Mouse (Mus musculus): ENCODE measurements around the gene Ppm1h. TPM values are rescaled to one million over a fixed set of nuclear protein-coding genes. Genes with fewer than 3 reads are reported as not detected.

Ppm1h gene
- polyA plus RNA-seq, 1 experiment from 2014 or later, result 13.7 TPM

DNA sequence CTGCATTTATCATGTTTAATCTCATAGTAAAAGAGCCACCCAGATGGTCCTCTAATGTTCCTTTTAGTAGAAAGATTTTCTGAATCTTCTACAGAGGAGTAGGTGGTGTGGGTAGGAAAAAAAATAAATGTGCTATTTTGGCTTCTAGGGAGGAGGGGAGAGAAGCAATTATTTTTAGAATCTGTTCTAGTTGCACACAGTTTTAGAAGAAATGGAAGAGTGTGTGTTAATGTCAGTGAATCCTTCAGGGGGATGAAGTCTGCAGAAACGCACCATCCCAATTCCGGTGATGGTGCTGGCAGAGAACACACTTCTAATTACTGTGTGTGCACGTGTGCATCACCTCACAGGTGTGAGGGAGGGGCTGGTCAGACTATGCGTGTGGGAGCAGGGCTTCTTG lies 129.6 kb downstream of the Ppm1h start:
- 73% methylated on average over 4 of the region's 4 CpGs for WGBS
- Histone ChIP-seq H3K27me3 (replicated peaks) (no peaks in the 10 kb centered on the region), H3K36me3 (no peaks in the 10 kb centered on the region), H3K9me3 (no peaks in the 10 kb centered on the region), H3K4me2 (replicated peaks) (no peak overlapping the region), H3K27ac (no peak overlapping the region), H3K9ac (no peak overlapping the region), H3K4me3 (replicated peaks) (no peak overlapping the region), H3K4me1 (replicated peaks) (0 out of 2 replicates have a peak, but pooled peaks cover 4% of the 10 kb centered on the region)
- no peak for ATAC-seq

DNA sequence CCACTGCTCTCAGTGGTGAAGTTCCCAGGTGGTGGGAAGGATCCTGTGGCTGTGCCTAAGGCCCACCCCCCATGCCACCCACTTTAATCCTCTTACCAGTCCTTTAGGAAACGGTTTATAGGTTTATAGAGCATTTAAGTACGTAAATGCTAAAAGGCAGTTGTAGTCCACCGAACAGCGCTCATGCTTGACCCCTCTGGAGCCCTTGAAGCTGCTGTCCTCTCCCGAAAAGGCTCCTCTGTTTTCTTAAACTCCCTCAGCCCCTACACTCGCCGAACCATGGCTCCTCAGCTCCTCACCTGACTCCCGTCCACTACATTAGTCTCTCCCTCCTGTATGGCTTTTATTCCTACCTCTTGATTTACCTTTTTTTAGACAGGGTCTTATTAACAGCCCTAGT lies 131.3 kb downstream of the Ppm1h start:
- Histone ChIP-seq H3K9ac (no peak overlapping the region), H3K4me1 (replicated peaks) (0 out of 2 replicates have a peak, but pooled peaks cover 4% of the 10 kb centered on the region), H3K4me2 (replicated peaks) (no peak overlapping the region), H3K4me3 (replicated peaks) (no peak overlapping the region), H3K36me3 (no peaks in the 10 kb centered on the region), H3K27ac (no peak overlapping the region), H3K27me3 (replicated peaks) (no peaks in the 10 kb centered on the region), H3K9me3 (no peaks in the 10 kb centered on the region)
- no peak for ATAC-seq
- WGBS, result 83% methylated on average over 8 of the region's 8 CpGs

DNA sequence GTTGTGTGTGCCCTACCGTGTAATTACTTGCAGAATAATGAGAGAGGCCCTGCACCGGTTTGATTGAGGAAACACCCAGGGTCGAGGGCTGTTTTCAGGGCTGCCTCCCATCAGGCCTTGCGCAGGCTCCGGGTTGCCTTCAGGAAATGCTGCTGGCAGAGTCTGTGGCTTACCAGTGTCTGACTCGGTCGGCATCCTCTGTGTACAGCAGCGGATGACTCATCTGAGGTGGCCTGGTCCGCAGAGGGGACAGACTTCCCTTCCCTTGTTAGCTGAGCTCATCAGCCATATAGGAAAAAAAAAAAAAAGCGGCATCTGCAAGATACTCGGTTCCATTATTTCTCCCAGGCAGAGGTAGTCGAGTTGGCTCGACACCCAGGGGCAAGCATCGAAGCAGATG lies 136.5 kb downstream of the Ppm1h start:
- no peak overlapping the region for H3K4me2 ChIP-seq (replicated peaks)
- no peaks in the 10 kb centered on the region for H3K36me3 ChIP-seq
- no peaks in the 10 kb centered on the region for H3K27me3 ChIP-seq (replicated peaks)
- WGBS, result 61% methylated on average over 14 of the region's 14 CpGs
- H3K4me3 ChIP-seq (replicated peaks), result no peak overlapping the region
- no peak overlapping the region for H3K27ac ChIP-seq
- no peak overlapping the region for H3K9ac ChIP-seq
- no peaks in the 10 kb centered on the region for H3K9me3 ChIP-seq
- no peaks in the 10 kb centered on the region for H3K4me1 ChIP-seq (replicated peaks)
- peak; percentile 56; the same call in 1 of the 2 replicates for ATAC-seq

DNA sequence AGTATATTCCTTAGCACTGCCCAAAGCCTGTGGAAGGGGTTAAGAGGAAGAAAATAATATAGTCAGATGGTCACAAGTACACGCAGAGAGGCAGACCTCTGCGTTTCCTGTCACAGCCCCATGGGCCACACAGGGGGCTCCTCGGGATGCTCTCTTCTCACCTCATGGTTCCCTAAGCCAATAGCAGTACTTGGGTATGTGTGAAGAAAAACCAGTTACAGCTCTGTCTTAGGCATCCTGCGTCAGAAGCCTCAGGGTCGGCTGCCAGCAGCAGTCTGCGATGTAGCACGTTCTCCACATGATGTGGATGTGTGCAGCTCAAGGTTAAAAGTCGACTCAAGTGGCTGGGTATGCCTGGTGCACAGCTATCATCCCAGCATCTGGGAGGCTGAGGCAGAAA lies 139.2 kb downstream of the Ppm1h start:
- Histone ChIP-seq H3K9ac (no peak overlapping the region), H3K27ac (no peak overlapping the region), H3K4me1 (replicated peaks) (no peaks in the 10 kb centered on the region), H3K27me3 (replicated peaks) (no peaks in the 10 kb centered on the region), H3K4me2 (replicated peaks) (no peak overlapping the region), H3K36me3 (no peaks in the 10 kb centered on the region), H3K4me3 (replicated peaks) (no peak overlapping the region), H3K9me3 (no peaks in the 10 kb centered on the region)
- 75% methylated on average over 8 of the region's 8 CpGs for WGBS
- ATAC-seq, result no peak

DNA sequence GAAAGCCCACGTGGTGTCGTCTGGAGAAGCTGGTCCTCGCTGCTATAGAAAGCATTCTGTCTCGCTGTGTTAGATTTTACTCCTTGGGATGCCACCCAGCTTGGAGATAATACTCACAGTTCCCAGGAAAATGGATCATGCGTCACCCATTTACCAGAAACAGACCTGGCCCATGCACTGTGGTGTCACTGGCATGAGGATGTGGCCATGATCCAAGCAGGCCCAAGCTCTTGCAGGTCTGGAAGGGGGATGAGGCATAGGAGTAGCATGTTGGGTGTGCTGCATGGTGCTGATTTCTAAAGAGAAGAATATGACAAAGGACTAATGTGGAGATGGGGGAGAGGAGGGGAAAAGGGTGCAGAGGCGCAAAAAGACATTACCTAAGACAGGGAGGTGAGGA lies 141.2 kb downstream of the Ppm1h start:
- Histone ChIP-seq H3K36me3 (no peaks in the 10 kb centered on the region), H3K4me3 (replicated peaks) (no peak overlapping the region), H3K4me1 (replicated peaks) (no peaks in the 10 kb centered on the region), H3K27me3 (replicated peaks) (no peaks in the 10 kb centered on the region), H3K9me3 (no peaks in the 10 kb centered on the region), H3K4me2 (replicated peaks) (no peak overlapping the region), H3K27ac (no peak overlapping the region), H3K9ac (no peak overlapping the region)
- ATAC-seq, result no peak
- 92% methylated on average over 6 of the region's 6 CpGs for WGBS

DNA sequence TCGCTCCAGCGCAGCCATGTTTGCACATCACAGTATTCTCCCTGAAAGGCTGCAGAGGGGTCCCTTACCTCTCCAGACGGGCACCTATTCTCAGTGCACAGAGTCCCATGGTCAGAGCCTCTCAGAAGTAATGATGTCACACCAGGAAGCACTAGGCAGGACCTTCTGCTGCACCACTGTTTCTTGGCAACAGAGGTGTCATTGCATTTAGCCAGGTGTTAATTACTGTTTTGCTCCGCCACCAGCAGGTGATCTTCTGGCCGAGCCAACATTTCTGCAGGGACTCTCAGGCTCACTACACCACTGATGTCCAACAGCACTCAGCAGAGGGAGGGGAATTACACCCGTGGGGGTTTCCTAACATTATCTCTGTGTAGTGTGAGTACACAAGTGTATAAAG lies 143.0 kb downstream of the Ppm1h start:
- Histone ChIP-seq H3K36me3 (no peaks in the 10 kb centered on the region), H3K9ac (no peak overlapping the region), H3K4me2 (replicated peaks) (no peak overlapping the region), H3K27ac (no peak overlapping the region), H3K27me3 (replicated peaks) (no peaks in the 10 kb centered on the region), H3K4me1 (replicated peaks) (no peaks in the 10 kb centered on the region), H3K4me3 (replicated peaks) (no peak overlapping the region), H3K9me3 (no peaks in the 10 kb centered on the region)
- WGBS, result 80% methylated on average over 6 of the region's 6 CpGs
- 0 out of 2 replicates have a peak, but pooled peaks have one; percentile 36 for ATAC-seq

DNA sequence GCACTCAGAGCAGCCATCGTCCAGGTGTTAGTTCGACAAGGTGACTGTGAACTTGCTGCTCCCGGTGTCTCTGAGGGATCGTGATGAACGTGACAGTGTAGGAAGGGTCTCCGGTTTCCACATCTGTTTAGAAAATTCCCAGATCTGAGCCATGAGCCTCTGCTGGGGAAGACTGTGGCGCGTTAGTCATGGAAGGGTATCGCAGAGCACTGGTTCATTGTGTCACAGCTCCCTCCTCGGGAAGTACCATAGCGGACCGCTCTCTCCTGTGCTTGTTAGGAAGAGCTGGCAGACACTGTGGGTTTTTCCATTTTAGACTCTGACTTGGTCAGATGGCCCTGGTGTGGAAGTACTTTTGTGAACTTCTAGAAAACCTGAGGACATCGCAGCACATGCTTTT lies 145.1 kb downstream of the Ppm1h start:
- Histone ChIP-seq H3K36me3 (no peaks in the 10 kb centered on the region), H3K4me3 (replicated peaks) (no peak overlapping the region), H3K4me2 (replicated peaks) (no peak overlapping the region), H3K4me1 (replicated peaks) (no peaks in the 10 kb centered on the region), H3K27me3 (replicated peaks) (no peaks in the 10 kb centered on the region), H3K27ac (no peak overlapping the region), H3K9ac (no peak overlapping the region), H3K9me3 (no peaks in the 10 kb centered on the region)
- no peak for ATAC-seq
- WGBS, result 74% methylated on average over 13 of the region's 13 CpGs

DNA sequence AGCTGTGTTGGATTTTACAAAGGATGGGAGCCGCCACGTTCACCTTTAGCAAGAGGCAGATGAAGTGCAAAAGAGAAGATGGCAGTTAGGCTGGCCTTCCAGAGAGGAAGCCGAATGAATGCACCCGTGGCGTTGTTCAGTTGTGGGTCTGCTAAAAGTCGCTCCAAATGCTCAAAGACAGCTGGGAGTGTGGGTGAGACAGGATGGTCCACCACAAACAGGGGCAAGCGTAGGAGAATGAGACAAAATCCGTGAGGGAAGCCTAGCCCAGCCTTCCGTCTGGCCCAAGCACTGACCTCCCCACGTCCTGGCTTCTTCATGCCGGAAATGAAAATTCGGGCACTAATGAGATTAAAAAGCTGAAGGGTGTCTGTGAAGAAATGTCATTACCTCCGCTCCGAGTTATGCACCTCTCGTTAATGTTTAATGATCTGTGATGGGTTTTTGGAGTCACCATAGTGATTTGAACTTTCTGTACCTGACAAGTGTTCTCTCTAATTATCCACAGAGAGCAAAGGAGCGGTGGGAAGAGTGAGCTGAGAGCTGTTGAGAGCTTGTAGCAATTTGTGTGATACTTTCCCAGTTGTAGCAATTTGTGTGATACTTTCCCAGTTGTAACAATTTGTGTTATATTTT lies 148.3 kb downstream of the Ppm1h start:
- Histone ChIP-seq H3K4me3 (replicated peaks) (no peak overlapping the region), H3K27me3 (replicated peaks) (no peaks in the 10 kb centered on the region), H3K4me2 (replicated peaks) (no peak overlapping the region), H3K9ac (no peak overlapping the region), H3K36me3 (no peaks in the 10 kb centered on the region), H3K27ac (no peak overlapping the region), H3K4me1 (replicated peaks) (no peaks in the 10 kb centered on the region), H3K9me3 (no peaks in the 10 kb centered on the region)
- ATAC-seq, result no peak
- WGBS, result 84% methylated on average over 16 of the region's 16 CpGs

DNA sequence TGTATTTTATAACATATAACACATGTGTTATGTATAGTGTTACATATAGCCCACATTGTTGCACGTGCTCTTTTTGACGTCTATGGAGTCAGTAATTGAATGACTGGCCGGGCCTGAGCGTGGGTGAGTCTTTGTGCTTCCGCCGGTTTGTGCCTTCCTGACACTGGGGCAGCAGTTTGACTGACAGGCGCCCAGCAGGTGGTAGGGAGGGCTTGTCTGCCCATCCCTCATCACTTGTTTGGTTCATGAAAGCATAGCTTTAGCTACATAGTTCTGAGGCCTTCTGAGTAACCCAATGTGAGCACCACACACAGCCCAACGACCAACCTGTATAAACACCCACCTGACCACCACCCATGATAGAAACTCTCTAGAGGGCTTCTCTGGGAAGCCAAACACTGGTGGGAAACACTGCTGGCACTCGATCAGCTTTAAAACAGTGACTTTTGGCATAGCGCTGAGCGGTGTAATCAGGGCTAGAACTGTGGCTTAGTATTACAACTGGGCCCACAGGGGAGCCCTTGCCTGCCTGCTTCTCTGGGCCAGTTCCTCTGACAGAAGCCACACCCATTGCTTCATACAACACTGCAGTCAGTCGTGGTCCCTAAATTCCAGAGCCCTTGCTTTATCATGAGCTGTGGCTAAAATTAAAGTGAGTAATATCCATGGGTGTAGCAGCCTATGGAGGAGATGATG lies 149.3 kb downstream of the Ppm1h start:
- Histone ChIP-seq H3K27ac (no peak overlapping the region), H3K9ac (no peak overlapping the region), H3K27me3 (replicated peaks) (no peaks in the 10 kb centered on the region), H3K36me3 (no peaks in the 10 kb centered on the region), H3K4me3 (replicated peaks) (no peak overlapping the region), H3K4me1 (replicated peaks) (no peaks in the 10 kb centered on the region), H3K9me3 (no peaks in the 10 kb centered on the region), H3K4me2 (replicated peaks) (no peak overlapping the region)
- ATAC-seq, result no peak
- 82% methylated on average over 12 of the region's 12 CpGs for WGBS

DNA sequence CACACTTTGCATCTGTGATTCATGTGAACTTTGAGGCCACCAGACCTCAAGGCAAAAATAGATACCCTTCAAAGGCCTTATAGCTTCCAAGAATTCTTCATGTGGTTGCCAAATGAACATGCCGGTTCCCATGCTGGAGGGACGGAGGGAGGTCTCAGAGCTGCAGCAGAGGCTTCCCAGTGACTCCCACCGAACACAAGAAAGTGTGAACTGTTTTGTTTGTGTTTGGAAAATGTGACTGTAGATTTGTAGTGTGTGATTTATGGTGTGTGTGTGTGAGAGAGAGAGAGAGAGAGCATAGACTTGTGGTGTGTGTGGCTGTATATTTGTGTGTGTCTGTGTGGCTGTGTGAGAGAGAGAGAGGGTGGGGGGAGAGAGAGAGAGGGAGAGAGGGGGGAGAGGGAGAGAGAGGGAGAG lies 151.2 kb downstream of the Ppm1h start:
- WGBS, result 46% methylated on average over 3 of the region's 3 CpGs
- ATAC-seq, result 0 out of 2 replicates have a peak, but pooled peaks have one; percentile 31

DNA sequence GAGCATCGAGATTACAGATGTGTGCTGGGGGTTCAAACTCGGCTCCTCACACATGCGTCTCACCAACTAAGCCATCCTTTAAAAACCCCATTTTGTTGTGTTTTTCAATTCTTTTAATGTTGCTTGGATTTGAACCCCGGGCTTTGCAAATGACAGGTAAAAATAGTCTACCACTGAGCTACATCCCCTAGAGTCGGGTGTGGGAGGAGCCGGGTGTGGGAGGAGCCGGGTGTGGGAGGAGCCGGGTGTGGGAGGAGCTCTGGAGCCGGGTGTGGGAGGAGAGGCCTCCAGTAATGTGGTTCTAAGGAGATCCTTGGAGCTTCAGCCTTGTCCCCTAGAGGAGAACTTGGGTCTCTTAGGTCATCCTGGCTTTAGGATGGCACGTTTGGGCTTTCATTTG lies 152.1 kb downstream of the Ppm1h start:
- Histone ChIP-seq H3K9me3 (no peaks in the 10 kb centered on the region), H3K9ac (no peak overlapping the region), H3K27ac (no peak overlapping the region), H3K27me3 (replicated peaks) (no peaks in the 10 kb centered on the region), H3K4me2 (replicated peaks) (no peak overlapping the region), H3K4me1 (replicated peaks) (no peaks in the 10 kb centered on the region), H3K36me3 (no peaks in the 10 kb centered on the region), H3K4me3 (replicated peaks) (no peak overlapping the region)
- WGBS, result 93% methylated on average over 10 of the region's 10 CpGs
- ATAC-seq, result no peak

More for the DNA sequence above, 151.2 kb downstream of the Ppm1h start:
- no peak overlapping the region for H3K4me2 ChIP-seq (replicated peaks)
- no peak overlapping the region for H3K9ac ChIP-seq
- H3K4me3 ChIP-seq (replicated peaks), result no peak overlapping the region
- H3K4me1 ChIP-seq (replicated peaks), result no peaks in the 10 kb centered on the region
- H3K9me3 ChIP-seq, result no peaks in the 10 kb centered on the region
- H3K27ac ChIP-seq, result no peak overlapping the region
- no peaks in the 10 kb centered on the region for H3K36me3 ChIP-seq
- H3K27me3 ChIP-seq (replicated peaks), result no peaks in the 10 kb centered on the region

DNA sequence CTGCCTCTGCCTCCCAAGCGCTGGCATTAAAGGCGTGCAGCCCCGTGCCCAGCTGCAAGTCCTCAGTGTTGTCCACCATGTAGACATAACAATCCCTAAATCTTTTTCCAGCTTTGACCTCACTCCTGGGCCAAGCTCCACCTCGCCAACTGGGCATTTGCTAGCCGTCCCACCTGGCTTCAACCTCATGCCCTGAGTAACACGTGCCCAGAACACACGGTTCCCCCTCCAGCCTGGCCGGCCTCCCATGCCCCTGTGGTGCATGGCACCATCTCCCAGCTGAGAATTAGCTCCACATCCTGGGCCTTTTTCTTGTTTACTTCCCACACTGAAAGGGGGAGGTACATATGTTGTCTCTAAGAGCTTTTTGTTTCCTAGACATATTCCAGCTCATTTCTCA lies 163.5 kb downstream of the Ppm1h start:
- Histone ChIP-seq H3K9ac (no peak overlapping the region), H3K4me1 (replicated peaks) (0 out of 2 replicates have a peak, but pooled peaks cover 2% of the 10 kb centered on the region), H3K27ac (no peak overlapping the region), H3K36me3 (no peaks in the 10 kb centered on the region), H3K9me3 (no peaks in the 10 kb centered on the region), H3K4me3 (replicated peaks) (no peak overlapping the region), H3K4me2 (replicated peaks) (no peak overlapping the region), H3K27me3 (replicated peaks) (no peaks in the 10 kb centered on the region)
- no peak for ATAC-seq
- WGBS, result 91% methylated on average over 8 of the region's 8 CpGs

DNA sequence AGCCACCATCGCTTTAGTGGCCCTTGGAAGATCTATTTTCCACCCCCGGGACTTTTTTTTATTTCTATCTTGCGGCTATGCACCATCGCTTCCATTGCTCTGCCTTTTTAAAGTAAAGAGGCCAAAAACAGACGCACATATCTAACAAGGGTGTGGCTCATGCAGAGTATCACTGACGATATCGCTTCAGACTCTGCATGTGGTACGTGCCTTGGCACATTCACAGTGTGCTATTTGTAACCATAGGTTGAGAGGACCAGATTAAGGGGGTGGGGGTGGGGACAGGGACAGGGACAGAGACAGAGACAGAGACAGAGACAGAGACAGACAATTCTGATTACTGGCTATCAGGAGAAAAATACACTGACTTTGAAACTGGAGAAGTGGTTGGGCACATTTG lies 164.4 kb downstream of the Ppm1h start:
- WGBS, result 91% methylated on average over 8 of the region's 8 CpGs

More for the DNA sequence above, 164.4 kb downstream of the Ppm1h start:
- Histone ChIP-seq H3K4me1 (replicated peaks) (peaks cover 5% of the 10 kb centered on the region; the same call in 1 of the 2 replicates), H3K27ac (no peak overlapping the region), H3K9ac (no peak overlapping the region), H3K36me3 (no peaks in the 10 kb centered on the region), H3K27me3 (replicated peaks) (no peaks in the 10 kb centered on the region), H3K4me2 (replicated peaks) (no peak overlapping the region), H3K4me3 (replicated peaks) (no peak overlapping the region), H3K9me3 (no peaks in the 10 kb centered on the region)
- ATAC-seq, result no peak

Data from intestine, embryonic 15.5 days (tissue).